Mouse (Mus musculus) colon, adult 2 months (tissue): ENCODE measurements around the gene Gm3727. TPM values are rescaled to one million over a fixed set of nuclear protein-coding genes. Genes with fewer than 3 reads are reported as not detected.

Source experiments
- polyA plus RNA-seq: library from polyadenylated mRNA; depleted of rRNA; stranded (reverse); fragments of >200 nt; gene quantifications from 2 replicates; pipeline ENCODE4 v1.2.3, GENCODE M21; 2012; rRNA removed

Gene Gm3727
- not detected in 2 replicates for polyA plus RNA-seq

DNA sequence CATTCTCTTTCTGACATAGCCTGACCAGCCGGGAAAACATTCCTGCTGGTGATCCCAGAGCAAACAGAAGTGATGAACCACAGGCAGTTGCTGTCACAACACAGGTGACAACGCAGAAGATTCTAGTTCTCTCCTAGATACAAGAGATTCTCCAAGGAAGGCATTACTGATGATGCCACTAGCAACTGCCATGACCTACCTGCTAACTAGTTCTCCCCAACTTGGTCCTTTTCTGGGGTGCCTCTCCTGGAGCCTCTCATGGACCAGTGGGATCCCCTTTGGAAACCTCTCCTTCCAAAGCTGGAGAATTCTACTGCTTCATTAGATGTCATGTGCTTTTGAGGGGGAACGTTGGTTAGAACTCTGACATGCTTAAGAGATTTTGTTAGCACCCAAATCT, at the start of gene Gm3727:
TSS of gene Gm3727 (minus strand) at position 101 of the 400 bp plus-strand sequence.

Other genes with a start within 250 kb of the Gm3727 start
- gene Gm10406, start 237.3 kb downstream of the Gm3727 start, polyA plus RNA-seq = not detected in 2 replicates
- gene Gm3685, start 219.7 kb downstream of the Gm3727 start, polyA plus RNA-seq = not detected in 2 replicates
- not detected in 2 replicates for gene Gm3696, start 164.1 kb downstream of the Gm3727 start, polyA plus RNA-seq
- not detected in 2 replicates for gene Gm6676, start 139.3 kb downstream of the Gm3727 start, polyA plus RNA-seq
- not detected in 2 replicates for gene Gm3512, start 90.2 kb downstream of the Gm3727 start, polyA plus RNA-seq
- gene Gm16434, start 70.2 kb downstream of the Gm3727 start, polyA plus RNA-seq = not detected in 2 replicates
- 0.13 TPM in 1 of 2 replicates, not detected in the other for gene Gm3739, start 50.3 kb upstream of the Gm3727 start, polyA plus RNA-seq
- not detected in 2 replicates for gene Gm5797, start 67.7 kb upstream of the Gm3727 start, polyA plus RNA-seq
- gene Gm8374, start 100.4 kb upstream of the Gm3727 start, polyA plus RNA-seq = not detected in 2 replicates
- not detected in 2 replicates for gene Gm3755, start 186.2 kb upstream of the Gm3727 start, polyA plus RNA-seq
- gene Gm3752, start 219.0 kb upstream of the Gm3727 start, polyA plus RNA-seq = not detected in 2 replicates